Mouse (Mus musculus): ENCODE data around the gene 3100002H09Rik. TPM values are rescaled to one million over a fixed set of nuclear protein-coding genes. Genes with fewer than 3 reads are reported as not detected.

3100002H09Rik gene
- total RNA-seq, 1 experiment = not detected

DNA sequence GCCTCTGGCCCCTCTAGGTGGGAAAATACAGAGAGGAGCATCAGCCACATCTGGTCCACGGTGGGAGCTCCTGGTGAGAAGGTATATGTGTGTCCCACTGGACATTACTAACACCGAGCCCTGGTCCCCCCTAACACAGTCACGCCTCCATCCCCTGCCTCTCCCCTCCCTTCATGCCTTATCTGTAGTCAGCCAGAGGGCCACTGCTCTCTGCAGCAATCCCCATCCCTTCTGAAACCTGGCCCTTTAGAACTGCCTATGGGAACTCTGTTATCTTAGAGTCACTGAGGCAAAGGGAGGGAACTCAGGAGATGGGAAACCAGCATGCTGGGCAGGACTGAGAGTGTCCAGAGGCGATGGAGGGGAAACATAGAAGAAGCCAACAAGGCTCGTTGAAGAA is 5.3 kb downstream of the 3100002H09Rik start:
- no peak overlapping the region for H3K4me3 ChIP-seq (ENCODE audit: insufficient read depth in 1 of 2, low read depth in 1 of 2, low read length in 2 of 2, poor library complexity in 1 of 2, severe bottlenecking in 1 of 2)
- H3K9me3 ChIP-seq (ENCODE audit: control insufficient read depth, insufficient read depth, low read depth, low read length) = no peaks in the 10 kb centered on the region
- no peak for DNase-seq (ENCODE audit: low read depth, low spot score)
- no peak overlapping the region for H3K9ac ChIP-seq (ENCODE audit: insufficient read depth, low read depth, low read length, poor library complexity, severe bottlenecking)
- no peak overlapping the region for H3K27ac ChIP-seq (ENCODE audit: insufficient read depth, low read depth, low read length, poor library complexity, severe bottlenecking)
- in situ Hi-C loops (cut with MboI; ENCODE audit: low sequenced_read_pairs in 2 of 2, unreplicated experiment in 2 of 2) = no loop called here
- H3K4me1 ChIP-seq (ENCODE audit: control insufficient read depth in 2 of 2, insufficient read depth in 2 of 2, low read length in 2 of 2, poor library complexity in 1 of 2) = peaks cover 4 to 15% of the 10 kb centered on the region in 2 experiments
- H3K36me3 ChIP-seq (ENCODE audit: control insufficient read depth, insufficient read depth, low read length, poor library complexity, severe bottlenecking) = no peaks in the 10 kb centered on the region
- TF ChIP-seq CHD2 (IDR thresholded peaks at IDR 0.05; ENCODE audit: low read depth, low read length) (no peak), ZC3H11A (IDR thresholded peaks at IDR 0.05; ENCODE audit: borderline replicate concordance, low read depth, low read length) (no peak), ZNF384 (IDR thresholded peaks at IDR 0.05; ENCODE audit: low read depth, low read length) (no peak), HCFC1 (IDR thresholded peaks at IDR 0.05; ENCODE audit: borderline replicate concordance, insufficient read depth, low read length) (no peak), MAFK (IDR thresholded peaks at IDR 0.05; ENCODE audit: insufficient read depth, low read depth, low read length) (no peak)

DNA sequence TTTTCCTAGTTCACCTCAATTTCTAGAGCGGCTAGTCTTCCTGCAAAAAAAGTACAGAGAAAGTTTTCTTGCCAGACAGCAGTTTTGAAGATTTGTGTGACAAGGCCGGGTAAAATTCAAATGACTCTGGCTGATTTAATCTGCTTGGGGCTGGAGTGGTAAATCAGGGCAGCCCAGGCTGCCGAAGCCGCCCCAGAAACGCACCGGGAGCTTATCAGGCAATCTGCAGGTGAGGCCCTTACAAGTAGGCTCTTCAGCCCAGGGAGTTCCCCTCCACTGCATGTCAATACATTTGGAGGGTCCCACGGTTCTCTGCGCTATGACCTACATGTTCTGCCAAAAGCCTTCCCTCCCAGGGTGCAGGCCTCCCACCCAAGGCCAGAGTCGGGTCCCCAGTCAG is 6.9 kb downstream of the 3100002H09Rik start:
- TF ChIP-seq HCFC1 (IDR thresholded peaks at IDR 0.05; ENCODE audit: borderline replicate concordance, insufficient read depth, low read length) = no peak
- in situ Hi-C loops (cut with MboI; ENCODE audit: low sequenced_read_pairs in 2 of 2, unreplicated experiment in 2 of 2) = no loop called here
- H3K9me3 ChIP-seq (ENCODE audit: control insufficient read depth, insufficient read depth, low read depth, low read length) = no peaks in the 10 kb centered on the region
- no peaks in the 10 kb centered on the region for H3K36me3 ChIP-seq (ENCODE audit: control insufficient read depth, insufficient read depth, low read length, poor library complexity, severe bottlenecking)
- H3K4me3 ChIP-seq (ENCODE audit: insufficient read depth in 1 of 2, low read depth in 1 of 2, low read length in 2 of 2, poor library complexity in 1 of 2, severe bottlenecking in 1 of 2) = no peak overlapping the region
- H3K4me1 ChIP-seq (ENCODE audit: control insufficient read depth in 2 of 2, insufficient read depth in 2 of 2, low read length in 2 of 2, poor library complexity in 1 of 2) = peaks cover 4 to 15% of the 10 kb centered on the region in 2 experiments
- no peak for DNase-seq (ENCODE audit: low read depth, low spot score)
- H3K9ac ChIP-seq (ENCODE audit: insufficient read depth, low read depth, low read length, poor library complexity, severe bottlenecking) = no peak overlapping the region
- no peak overlapping the region for H3K27ac ChIP-seq (ENCODE audit: insufficient read depth, low read depth, low read length, poor library complexity, severe bottlenecking)

DNA sequence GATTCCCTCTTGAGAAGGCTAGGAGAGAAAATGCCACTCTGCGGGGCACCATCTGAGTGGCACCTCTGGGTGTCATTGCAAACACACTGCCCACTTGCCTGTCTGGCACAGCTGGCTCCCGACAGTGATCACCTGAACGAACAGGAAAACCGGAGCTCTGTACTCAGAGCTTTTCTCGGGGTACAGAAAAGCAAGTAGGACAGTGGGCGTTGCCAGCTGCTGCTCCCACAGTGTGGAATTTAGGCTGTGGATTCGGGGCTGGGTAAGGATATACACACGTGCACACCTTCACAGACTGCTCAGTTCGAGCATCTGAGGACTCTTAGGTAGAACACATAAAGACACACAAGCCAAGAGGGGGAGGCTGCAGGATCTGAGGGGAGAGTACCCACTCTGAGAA is 14.7 kb downstream of the 3100002H09Rik start:
- Histone ChIP-seq H3K4me1 (ENCODE audit: control insufficient read depth in 2 of 2, insufficient read depth in 2 of 2, low read length in 2 of 2, poor library complexity in 1 of 2) (peaks cover 0 to 2% of the 10 kb centered on the region in 2 experiments; a peak in 1 of 4 replicates), H3K9me3 (ENCODE audit: control insufficient read depth, insufficient read depth, low read depth, low read length) (no peaks in the 10 kb centered on the region), H3K36me3 (ENCODE audit: control insufficient read depth, insufficient read depth, low read length, poor library complexity, severe bottlenecking) (no peaks in the 10 kb centered on the region), H3K9ac (ENCODE audit: insufficient read depth, low read depth, low read length, poor library complexity, severe bottlenecking) (no peak overlapping the region), H3K4me3 (ENCODE audit: insufficient read depth in 1 of 2, low read depth in 1 of 2, low read length in 2 of 2, poor library complexity in 1 of 2, severe bottlenecking in 1 of 2) (no peak overlapping the region), H3K27ac (ENCODE audit: insufficient read depth, low read depth, low read length, poor library complexity, severe bottlenecking) (no peak overlapping the region)
- in situ Hi-C loops (cut with MboI; ENCODE audit: low sequenced_read_pairs in 2 of 2, unreplicated experiment in 2 of 2) = no loop called here
- no peak for DNase-seq (ENCODE audit: low read depth, low spot score)
- no peak for TF ChIP-seq ZNF384 (IDR thresholded peaks at IDR 0.05; ENCODE audit: low read depth, low read length)
- TF ChIP-seq ZC3H11A (IDR thresholded peaks at IDR 0.05; ENCODE audit: borderline replicate concordance, low read depth, low read length) = no peak
- TF ChIP-seq HCFC1 (IDR thresholded peaks at IDR 0.05; ENCODE audit: borderline replicate concordance, insufficient read depth, low read length) = no peak
- TF ChIP-seq MAFK (IDR thresholded peaks at IDR 0.05; ENCODE audit: insufficient read depth, low read depth, low read length) = no peak
- TF ChIP-seq CHD2 (IDR thresholded peaks at IDR 0.05; ENCODE audit: low read depth, low read length) = no peak

DNA sequence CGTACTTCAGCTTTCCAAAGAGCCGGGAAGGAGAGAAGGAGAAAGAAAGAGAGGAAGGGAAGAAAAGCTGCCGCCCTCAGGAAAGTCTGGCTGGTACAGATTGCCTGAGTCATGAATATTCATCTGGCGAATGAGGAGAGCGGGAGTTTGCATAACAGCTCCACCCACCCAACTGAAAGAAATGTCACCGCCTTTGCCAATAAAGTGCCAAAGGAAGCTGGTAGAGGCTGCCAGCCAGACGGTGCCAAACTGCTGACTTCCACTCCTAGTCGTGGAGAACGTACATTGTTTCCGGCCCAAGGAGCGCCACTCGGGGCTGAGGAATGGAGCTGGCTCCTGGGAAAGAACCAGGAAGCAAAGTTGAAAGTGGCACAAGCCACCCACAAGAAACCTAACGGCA is 15.7 kb downstream of the 3100002H09Rik start:
- H3K9me3 ChIP-seq (ENCODE audit: control insufficient read depth, insufficient read depth, low read depth, low read length) = no peaks in the 10 kb centered on the region
- TF ChIP-seq CHD2 (IDR thresholded peaks at IDR 0.05; ENCODE audit: low read depth, low read length) (no peak), HCFC1 (IDR thresholded peaks at IDR 0.05; ENCODE audit: borderline replicate concordance, insufficient read depth, low read length) (no peak), MAFK (IDR thresholded peaks at IDR 0.05; ENCODE audit: insufficient read depth, low read depth, low read length) (no peak), ZNF384 (IDR thresholded peaks at IDR 0.05; ENCODE audit: low read depth, low read length) (no peak), ZC3H11A (IDR thresholded peaks at IDR 0.05; ENCODE audit: borderline replicate concordance, low read depth, low read length) (no peak)
- no peak for DNase-seq (ENCODE audit: low read depth, low spot score)
- peaks cover 0 to 2% of the 10 kb centered on the region in 2 experiments; a peak in 1 of 4 replicates for H3K4me1 ChIP-seq (ENCODE audit: control insufficient read depth in 2 of 2, insufficient read depth in 2 of 2, low read length in 2 of 2, poor library complexity in 1 of 2)
- H3K9ac ChIP-seq (ENCODE audit: insufficient read depth, low read depth, low read length, poor library complexity, severe bottlenecking) = no peak overlapping the region
- in situ Hi-C loops (cut with MboI; ENCODE audit: low sequenced_read_pairs in 2 of 2, unreplicated experiment in 2 of 2) = no loop called here
- no peak overlapping the region for H3K4me3 ChIP-seq (ENCODE audit: insufficient read depth in 1 of 2, low read depth in 1 of 2, low read length in 2 of 2, poor library complexity in 1 of 2, severe bottlenecking in 1 of 2)
- H3K36me3 ChIP-seq (ENCODE audit: control insufficient read depth, insufficient read depth, low read length, poor library complexity, severe bottlenecking) = no peaks in the 10 kb centered on the region
- no peak overlapping the region for H3K27ac ChIP-seq (ENCODE audit: insufficient read depth, low read depth, low read length, poor library complexity, severe bottlenecking)

DNA sequence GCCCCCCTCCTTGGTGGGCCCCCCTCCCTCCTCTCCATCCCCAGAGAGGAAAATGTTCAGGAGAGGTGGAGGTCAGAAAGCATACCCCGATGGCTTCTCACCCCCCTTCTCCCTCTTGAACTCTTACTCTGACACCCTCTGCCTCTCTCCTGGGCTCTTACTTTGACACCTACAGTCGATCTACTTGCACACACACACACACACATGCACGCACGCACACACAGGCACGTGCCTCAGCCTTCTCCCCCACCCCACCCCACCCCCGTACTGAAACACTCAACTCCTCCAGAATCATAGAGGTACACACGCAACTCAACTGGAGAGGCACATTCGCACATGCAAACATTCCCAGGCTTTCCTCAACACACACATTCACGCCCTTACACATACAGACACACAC is 16.9 kb downstream of the 3100002H09Rik start:
- TF ChIP-seq MAFK (IDR thresholded peaks at IDR 0.05; ENCODE audit: insufficient read depth, low read depth, low read length) (no peak), ZC3H11A (IDR thresholded peaks at IDR 0.05; ENCODE audit: borderline replicate concordance, low read depth, low read length) (no peak), CHD2 (IDR thresholded peaks at IDR 0.05; ENCODE audit: low read depth, low read length) (no peak), HCFC1 (IDR thresholded peaks at IDR 0.05; ENCODE audit: borderline replicate concordance, insufficient read depth, low read length) (no peak), ZNF384 (IDR thresholded peaks at IDR 0.05; ENCODE audit: low read depth, low read length) (no peak)
- no peak overlapping the region for H3K9ac ChIP-seq (ENCODE audit: insufficient read depth, low read depth, low read length, poor library complexity, severe bottlenecking)

More for the DNA sequence above, 16.9 kb downstream of the 3100002H09Rik start:
- H3K36me3 ChIP-seq (ENCODE audit: control insufficient read depth, insufficient read depth, low read length, poor library complexity, severe bottlenecking) = no peaks in the 10 kb centered on the region
- no peak overlapping the region for H3K27ac ChIP-seq (ENCODE audit: insufficient read depth, low read depth, low read length, poor library complexity, severe bottlenecking)
- H3K9me3 ChIP-seq (ENCODE audit: control insufficient read depth, insufficient read depth, low read depth, low read length) = no peaks in the 10 kb centered on the region
- H3K4me1 ChIP-seq (ENCODE audit: control insufficient read depth in 2 of 2, insufficient read depth in 2 of 2, low read length in 2 of 2, poor library complexity in 1 of 2) = peaks cover 0 to 3% of the 10 kb centered on the region in 2 experiments; a peak in 1 of 4 replicates
- in situ Hi-C loops (cut with MboI; ENCODE audit: low sequenced_read_pairs in 2 of 2, unreplicated experiment in 2 of 2) = no loop called here
- no peak for DNase-seq (ENCODE audit: low read depth, low spot score)
- no peak overlapping the region for H3K4me3 ChIP-seq (ENCODE audit: insufficient read depth in 1 of 2, low read depth in 1 of 2, low read length in 2 of 2, poor library complexity in 1 of 2, severe bottlenecking in 1 of 2)

Measured in ES-E14 (cell line).